Mouse (Mus musculus): ENCODE results near the gene Tent5c. TPM values are rescaled to one million over a fixed set of nuclear protein-coding genes. Genes with fewer than 3 reads are reported as not detected.
"Not testable (repeated sequence)": the region's sequence is repeated elsewhere in the genome, so short reads cannot be mapped to it uniquely, and the experiment has no call there.

Tent5c gene
- polyA plus RNA-seq, 1 experiment: 55.0 TPM

GRCm38 (mm10) chr3:100420691-100421056, 68.5 kb downstream of the Tent5c start:
- Histone ChIP-seq H3K27ac (ENCODE audit: insufficient read depth, low read length) (no peak overlapping the region), H3K36me3 (ENCODE audit: control insufficient read depth, insufficient read depth, low read length) (no peaks in the 10 kb centered on the region), H3K27me3 (ENCODE audit: control insufficient read depth, insufficient read depth, low read length) (no peaks in the 10 kb centered on the region), H3K4me1 (ENCODE audit: control insufficient read depth, insufficient read depth, insufficient read length) (no peaks in the 10 kb centered on the region), H3K4me3 (ENCODE audit: extremely low read depth, insufficient read depth, insufficient read length) (no peak overlapping the region)
- TF ChIP-seq CTCF (IDR thresholded peaks at IDR 0.05; ENCODE audit: extremely low read depth, insufficient read depth, insufficient read length, insufficient replicate concordance) (no peak), POLR2A (IDR thresholded peaks at IDR 0.05; ENCODE audit: low read depth, low read length) (no peak)
- no peak for DNase-seq (ENCODE audit: low read depth in 1 of 2, low spot score in 2 of 2)
- 83% methylated on average over 5 of the region's 5 CpGs for WGBS

DNA sequence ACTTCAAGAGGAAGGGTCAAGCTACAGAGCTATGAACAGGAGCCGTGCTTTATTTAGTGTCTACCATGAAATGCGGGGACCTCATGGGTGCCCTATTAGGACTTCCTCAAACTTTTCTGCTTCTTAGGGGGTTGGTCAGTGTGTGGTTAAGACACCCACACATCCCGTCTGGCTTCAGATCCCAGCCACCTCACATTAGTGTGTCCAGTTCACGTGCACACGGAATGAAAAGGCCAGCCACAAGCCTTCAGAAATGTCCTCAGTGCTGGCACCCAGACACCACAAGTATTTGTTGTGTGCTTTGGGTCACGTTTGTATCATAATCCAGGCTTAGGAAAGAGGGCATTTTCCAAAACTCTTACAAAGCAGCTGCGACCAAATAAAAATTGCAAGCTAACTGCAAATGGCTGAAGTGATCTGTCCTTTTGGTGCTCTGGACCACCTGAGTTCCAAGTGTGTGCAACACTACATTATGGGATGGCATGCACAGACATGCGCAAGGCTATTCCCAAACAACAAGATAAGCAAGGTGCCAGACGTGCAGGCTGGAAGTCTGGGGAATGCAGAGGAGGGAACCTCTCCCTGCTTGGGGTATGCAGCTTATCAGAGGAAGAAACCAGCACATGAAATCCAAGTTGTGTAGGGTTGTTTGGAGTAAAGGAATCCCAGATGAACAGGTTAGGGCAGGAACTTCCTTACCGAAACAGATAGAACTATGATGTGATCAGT, 69.0 kb downstream of the Tent5c start:
- Histone ChIP-seq H3K36me3 (ENCODE audit: control insufficient read depth, insufficient read depth, low read length) (no peaks in the 10 kb centered on the region), H3K27ac (ENCODE audit: insufficient read depth, low read length) (no peak overlapping the region), H3K4me3 (ENCODE audit: extremely low read depth, insufficient read depth, insufficient read length) (no peak overlapping the region), H3K27me3 (ENCODE audit: control insufficient read depth, insufficient read depth, low read length) (no peaks in the 10 kb centered on the region), H3K4me1 (ENCODE audit: control insufficient read depth, insufficient read depth, insufficient read length) (no peaks in the 10 kb centered on the region)
- TF ChIP-seq CTCF (IDR thresholded peaks at IDR 0.05; ENCODE audit: extremely low read depth, insufficient read depth, insufficient read length, insufficient replicate concordance): no peak
- TF ChIP-seq POLR2A (IDR thresholded peaks at IDR 0.05; ENCODE audit: low read depth, low read length): no peak
- 73% methylated on average over 10 of the region's 10 CpGs for WGBS
- DNase-seq (ENCODE audit: low read depth in 1 of 2, low spot score in 2 of 2): no peak

DNA sequence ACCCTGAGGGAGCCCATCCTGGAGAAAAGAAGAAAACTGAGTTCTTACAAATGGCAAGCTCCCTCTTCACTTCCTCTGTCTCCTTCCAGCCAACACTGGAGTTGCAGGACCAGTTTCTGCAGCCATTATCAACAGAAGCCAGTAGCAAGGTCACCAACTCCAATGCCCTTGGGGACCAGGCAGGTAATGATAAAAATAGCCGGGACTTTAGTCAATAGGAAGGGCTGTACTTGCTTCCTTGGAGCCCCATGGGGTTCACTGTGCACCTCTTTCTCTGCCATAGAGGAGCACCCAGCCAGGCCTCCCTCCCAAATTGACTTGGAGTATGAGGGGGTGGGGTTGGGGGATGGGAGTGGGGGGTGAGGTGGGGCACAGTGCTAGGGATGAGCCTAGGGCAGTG, 70.7 kb downstream of the Tent5c start:
- no peaks in the 10 kb centered on the region for H3K27me3 ChIP-seq (ENCODE audit: control insufficient read depth, insufficient read depth, low read length)
- 88% methylated on average over 1 of the region's 1 CpGs for WGBS
- no peaks in the 10 kb centered on the region for H3K36me3 ChIP-seq (ENCODE audit: control insufficient read depth, insufficient read depth, low read length)
- TF ChIP-seq CTCF (IDR thresholded peaks at IDR 0.05; ENCODE audit: extremely low read depth, insufficient read depth, insufficient read length, insufficient replicate concordance): no peak
- no peak for TF ChIP-seq POLR2A (IDR thresholded peaks at IDR 0.05; ENCODE audit: low read depth, low read length)
- no peak overlapping the region for H3K27ac ChIP-seq (ENCODE audit: insufficient read depth, low read length)
- no peaks in the 10 kb centered on the region for H3K4me1 ChIP-seq (ENCODE audit: control insufficient read depth, insufficient read depth, insufficient read length)
- no peak overlapping the region for H3K4me3 ChIP-seq (ENCODE audit: extremely low read depth, insufficient read depth, insufficient read length)
- no peak for DNase-seq (ENCODE audit: low read depth in 1 of 2, low spot score in 2 of 2)

GRCm38 (mm10) chr3:100417772-100418311, 71.3 kb downstream of the Tent5c start:
- H3K36me3 ChIP-seq (ENCODE audit: control insufficient read depth, insufficient read depth, low read length): no peaks in the 10 kb centered on the region
- 56% methylated on average over 10 of the region's 10 CpGs for WGBS
- no peak for DNase-seq (ENCODE audit: low read depth in 1 of 2, low spot score in 2 of 2)
- no peak for TF ChIP-seq POLR2A (IDR thresholded peaks at IDR 0.05; ENCODE audit: low read depth, low read length)
- no peak for TF ChIP-seq CTCF (IDR thresholded peaks at IDR 0.05; ENCODE audit: extremely low read depth, insufficient read depth, insufficient read length, insufficient replicate concordance)
- H3K27ac ChIP-seq (ENCODE audit: insufficient read depth, low read length): no peak overlapping the region
- no peak overlapping the region for H3K4me3 ChIP-seq (ENCODE audit: extremely low read depth, insufficient read depth, insufficient read length)
- H3K4me1 ChIP-seq (ENCODE audit: control insufficient read depth, insufficient read depth, insufficient read length): no peaks in the 10 kb centered on the region
- H3K27me3 ChIP-seq (ENCODE audit: control insufficient read depth, insufficient read depth, low read length): no peaks in the 10 kb centered on the region

- H3K4me1 ChIP-seq (ENCODE audit: control insufficient read depth, insufficient read depth, insufficient read length): no peaks in the 10 kb centered on the region
- H3K27ac ChIP-seq (ENCODE audit: insufficient read depth, low read length): no peak overlapping the region
- no peaks in the 10 kb centered on the region for H3K27me3 ChIP-seq (ENCODE audit: control insufficient read depth, insufficient read depth, low read length)
- H3K4me3 ChIP-seq (ENCODE audit: extremely low read depth, insufficient read depth, insufficient read length): no peak overlapping the region
- WGBS: 88% methylated on average over 5 of the region's 5 CpGs
- H3K36me3 ChIP-seq (ENCODE audit: control insufficient read depth, insufficient read depth, low read length): no peaks in the 10 kb centered on the region
- TF ChIP-seq POLR2A (IDR thresholded peaks at IDR 0.05; ENCODE audit: low read depth, low read length) (no peak), CTCF (IDR thresholded peaks at IDR 0.05; ENCODE audit: extremely low read depth, insufficient read depth, insufficient read length, insufficient replicate concordance) (no peak)
- no peak for DNase-seq (ENCODE audit: low read depth in 1 of 2, low spot score in 2 of 2)
Measured at GRCm38 (mm10) chr3:100415671-100416070, 73.5 kb downstream of the Tent5c start.

- not testable (repeated sequence) for DNase-seq (ENCODE audit: low read depth in 1 of 2, low spot score in 2 of 2); H3K27me3 ChIP-seq (ENCODE audit: control insufficient read depth, insufficient read depth, low read length); H3K36me3 ChIP-seq (ENCODE audit: control insufficient read depth, insufficient read depth, low read length); H3K27ac ChIP-seq (ENCODE audit: insufficient read depth, low read length); H3K4me1 ChIP-seq (ENCODE audit: control insufficient read depth, insufficient read depth, insufficient read length); H3K4me3 ChIP-seq (ENCODE audit: extremely low read depth, insufficient read depth, insufficient read length)
- whole genome bisulfite sequencing: 97% methylated on average over 3 of the region's 3 CpGs
Measured at GRCm38 (mm10) chr3:100413586-100413985, 75.5 kb downstream of the Tent5c start.

DNA sequence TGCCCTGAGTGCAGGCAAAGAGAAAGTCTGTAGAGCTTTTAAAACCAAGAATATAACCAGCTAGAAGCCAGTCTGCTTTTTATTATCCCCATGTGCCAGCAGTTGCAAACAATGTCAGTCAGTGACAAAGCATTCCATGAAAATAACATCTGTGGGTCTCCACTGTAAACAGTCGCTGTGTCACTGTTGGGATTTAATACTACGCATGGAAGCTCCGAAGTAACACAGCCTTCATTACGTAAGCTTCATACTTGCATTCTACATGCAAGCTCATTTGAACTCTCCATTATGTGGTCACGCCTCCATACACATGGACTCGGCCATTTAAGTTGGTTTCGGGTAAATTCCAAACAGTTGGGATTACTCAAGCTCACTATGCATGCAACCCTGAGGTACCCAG, 77.2 kb downstream of the Tent5c start:
- no peak for DNase-seq (ENCODE audit: low read depth in 1 of 2, low spot score in 2 of 2)
- Histone ChIP-seq H3K4me3 (ENCODE audit: extremely low read depth, insufficient read depth, insufficient read length) (no peak overlapping the region), H3K27me3 (ENCODE audit: control insufficient read depth, insufficient read depth, low read length) (no peaks in the 10 kb centered on the region), H3K4me1 (ENCODE audit: control insufficient read depth, insufficient read depth, insufficient read length) (no peaks in the 10 kb centered on the region; the same call in 1 of the 2 replicates), H3K27ac (ENCODE audit: insufficient read depth, low read length) (no peak overlapping the region), H3K36me3 (ENCODE audit: control insufficient read depth, insufficient read depth, low read length) (no peaks in the 10 kb centered on the region)
- 94% methylated on average over 7 of the region's 7 CpGs for whole genome bisulfite sequencing
- TF ChIP-seq CTCF (IDR thresholded peaks at IDR 0.05; ENCODE audit: extremely low read depth, insufficient read depth, insufficient read length, insufficient replicate concordance) (no peak), POLR2A (IDR thresholded peaks at IDR 0.05; ENCODE audit: low read depth, low read length) (no peak)

All from spleen, adult 2 months (tissue).